Mouse (Mus musculus): Measurements from ENCODE around the gene Aars2.

Aars2 gene

DNA sequence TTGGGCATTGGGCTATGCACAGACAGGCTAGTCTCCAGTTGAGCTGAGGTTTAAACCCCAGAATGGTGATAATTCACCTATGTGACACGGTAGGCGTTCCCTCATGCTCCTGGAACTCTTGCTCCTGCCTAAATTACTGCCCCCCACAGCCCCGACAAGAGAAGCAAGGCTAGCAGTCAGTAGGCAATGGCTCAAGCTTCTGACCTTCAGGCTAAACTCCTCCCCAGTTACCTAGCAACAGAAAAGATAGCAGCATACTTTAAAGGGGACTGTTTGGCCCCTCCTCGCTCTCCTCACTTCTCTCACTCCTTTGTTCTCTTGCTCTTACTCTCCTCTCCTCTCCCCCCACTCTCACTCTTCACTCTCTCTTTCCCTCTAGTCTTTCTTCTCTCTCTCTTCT lies 5.7 kb upstream of the Aars2 start:
- no peak for DNase-seq (ENCODE audit: low read depth)

DNA sequence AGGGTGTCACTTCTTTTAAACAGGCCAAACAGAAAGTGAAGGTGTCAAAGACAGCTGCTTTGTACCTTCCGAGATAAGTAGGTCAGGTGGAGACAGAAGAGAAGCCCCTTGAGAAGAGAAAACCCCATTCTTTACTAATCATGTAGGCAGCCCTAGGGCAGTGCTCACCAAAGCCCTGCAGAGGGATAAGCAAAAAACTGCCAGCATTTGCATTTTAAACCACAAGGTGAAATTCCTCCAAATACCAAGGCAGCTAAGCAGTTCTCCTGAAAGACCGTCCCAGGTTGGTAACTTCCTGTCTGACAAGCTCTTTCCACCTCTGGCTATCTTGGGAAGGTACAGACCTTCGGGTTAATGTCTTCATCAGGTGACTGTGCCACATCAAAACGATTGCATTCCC lies 4.3 kb upstream of the Aars2 start:
- no peak for DNase-seq (ENCODE audit: low read depth)

- DNase-seq (ENCODE audit: low read depth) = peak; percentile 66
Observed at GRCm38 (mm10) chr17:45503301-45503973, 3.2 kb upstream of the Aars2 start.

DNA sequence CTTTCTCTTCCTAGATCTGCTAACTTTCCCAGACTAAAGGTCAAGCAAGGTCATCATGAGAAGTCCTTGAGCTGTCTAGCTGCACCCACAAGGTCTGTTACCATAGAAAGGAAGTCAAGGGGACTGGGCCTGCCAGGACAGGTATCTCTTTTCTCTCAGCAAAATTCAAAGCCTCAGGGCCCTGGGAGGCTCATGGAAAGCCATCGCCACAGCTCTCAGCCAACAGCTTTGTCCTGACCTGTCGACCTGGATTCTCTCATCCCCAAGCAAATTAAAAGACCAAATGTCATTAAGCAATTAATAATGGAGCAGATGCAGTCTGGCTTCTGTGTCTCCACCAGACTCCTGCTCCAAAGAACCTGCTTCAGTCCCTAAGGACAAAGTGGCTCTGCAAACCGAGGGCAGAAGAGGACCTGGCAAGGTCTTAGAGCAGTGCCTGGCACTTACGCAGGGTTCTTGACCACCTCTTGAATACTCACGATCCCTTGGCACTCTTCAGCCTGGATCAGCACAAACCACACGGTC lies 638 bp upstream of the Aars2 start:
- DNase-seq (ENCODE audit: low read depth) = no peak

DNA sequence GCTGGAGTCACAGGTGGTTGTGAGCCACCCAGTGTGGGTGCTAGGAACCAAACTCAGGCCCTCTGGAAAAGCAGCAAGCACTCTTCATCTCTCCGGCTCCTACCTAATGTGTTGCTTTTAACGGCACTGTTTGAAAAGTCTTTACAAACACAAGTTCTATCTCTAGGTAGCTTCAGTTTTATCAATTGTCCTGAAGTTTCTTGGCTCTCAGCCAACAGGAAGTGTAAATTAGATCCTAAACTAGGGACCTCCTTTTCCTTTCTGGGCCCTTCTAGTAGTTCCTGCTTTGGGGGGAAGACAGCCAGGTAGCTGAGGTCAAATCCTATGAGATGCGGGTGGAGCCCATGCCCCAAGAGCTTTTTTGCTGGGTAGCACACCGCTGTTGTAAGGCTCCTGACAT lies 4.2 kb downstream of the Aars2 start:
- DNase-seq (ENCODE audit: low read depth) = no peak

- DNase-seq (ENCODE audit: low read depth) = no peak
Observed at GRCm38 (mm10) chr17:45511757-45512156, 5.1 kb downstream of the Aars2 start.

GRCm38 (mm10) chr17:45515204-45515726 lies 8.6 kb downstream of the Aars2 start:
- no peak for DNase-seq (ENCODE audit: low read depth)

DNA sequence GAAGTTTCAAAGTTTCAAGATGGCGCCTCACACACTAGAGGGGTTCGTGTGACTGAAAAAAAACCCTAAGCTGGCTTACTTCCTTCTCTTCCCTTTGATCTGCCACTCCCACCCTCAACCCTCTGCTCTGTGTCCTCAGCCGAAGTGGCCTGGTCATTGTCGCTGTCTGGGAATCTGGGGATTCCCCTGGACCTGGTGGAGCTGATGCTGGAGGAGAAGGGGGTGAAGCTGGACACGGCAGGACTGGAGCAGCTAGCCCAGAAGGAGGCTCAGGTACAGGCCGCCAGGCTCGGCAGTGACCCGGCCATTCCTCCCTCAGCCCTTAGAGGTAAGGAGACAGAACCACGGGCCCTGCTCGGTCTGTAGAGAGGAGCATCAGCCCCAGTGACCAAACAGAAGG lies 9.2 kb downstream of the Aars2 start:
- no peak for DNase-seq (ENCODE audit: low read depth)

- peak; percentile 86 for DNase-seq (ENCODE audit: low read depth)
Observed at GRCm38 (mm10) chr17:45516488-45516887, 9.8 kb downstream of the Aars2 start.

DNA sequence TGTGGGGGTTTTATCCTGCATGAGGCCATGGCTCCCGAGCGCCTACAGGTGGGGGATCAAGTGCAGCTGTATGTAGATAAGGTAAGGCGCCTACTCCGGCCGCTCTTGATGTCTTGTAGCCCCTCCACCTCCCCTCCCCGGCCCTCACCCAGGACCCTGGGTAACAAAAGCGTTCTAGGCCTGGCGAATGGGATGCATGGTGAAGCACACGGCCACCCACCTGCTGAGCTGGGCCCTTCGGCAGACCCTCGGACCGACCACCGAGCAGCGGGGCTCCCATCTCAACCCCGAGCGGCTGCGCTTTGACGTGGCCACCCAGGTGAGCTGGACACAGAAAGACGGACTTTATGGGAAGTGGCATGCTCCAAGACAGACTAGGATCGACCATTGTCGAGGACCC lies 10.5 kb downstream of the Aars2 start:
- DNase-seq (ENCODE audit: low read depth) = no peak

GRCm38 (mm10) chr17:45517549-45518215 lies 11.0 kb downstream of the Aars2 start:
- no peak for DNase-seq (ENCODE audit: low read depth)

GRCm38 (mm10) chr17:45518766-45519475 lies 12.3 kb downstream of the Aars2 start:
- no peak for DNase-seq (ENCODE audit: low read depth)

- no peak for DNase-seq (ENCODE audit: low read depth)
Observed at GRCm38 (mm10) chr17:45520136-45520535, 13.5 kb downstream of the Aars2 start.

GRCm38 (mm10) chr17:45523263-45523662 lies 16.6 kb downstream of the Aars2 start, which contains the start of gene Tcte1:
TSS of gene Tcte1 (plus strand) at chr17:45523434.
- no peak for DNase-seq (ENCODE audit: low read depth)

DNA sequence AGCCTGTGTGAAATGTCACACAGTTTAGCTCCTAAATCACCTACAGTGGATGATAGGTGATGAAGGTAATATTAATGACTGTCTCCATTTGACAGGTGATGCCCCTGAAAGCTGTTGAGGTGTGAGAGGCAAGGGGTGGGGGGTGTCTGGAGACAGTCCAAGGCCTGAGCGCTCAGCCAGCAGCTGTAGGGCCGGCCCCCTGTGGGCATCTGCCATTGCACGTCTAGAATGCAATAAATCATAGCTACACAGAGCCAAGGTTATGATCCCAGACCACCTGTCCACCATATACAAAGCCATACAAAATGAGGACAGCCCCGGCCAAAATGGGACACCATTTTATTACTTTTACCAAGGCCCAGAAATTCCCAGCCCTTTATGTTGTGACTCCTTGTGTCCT lies 18.3 kb downstream of the Aars2 start:
- DNase-seq (ENCODE audit: low read depth) = no peak

GRCm38 (mm10) chr17:45526571-45526970 lies 19.9 kb downstream of the Aars2 start:
- DNase-seq (ENCODE audit: low read depth) = peak; percentile 17

DNA sequence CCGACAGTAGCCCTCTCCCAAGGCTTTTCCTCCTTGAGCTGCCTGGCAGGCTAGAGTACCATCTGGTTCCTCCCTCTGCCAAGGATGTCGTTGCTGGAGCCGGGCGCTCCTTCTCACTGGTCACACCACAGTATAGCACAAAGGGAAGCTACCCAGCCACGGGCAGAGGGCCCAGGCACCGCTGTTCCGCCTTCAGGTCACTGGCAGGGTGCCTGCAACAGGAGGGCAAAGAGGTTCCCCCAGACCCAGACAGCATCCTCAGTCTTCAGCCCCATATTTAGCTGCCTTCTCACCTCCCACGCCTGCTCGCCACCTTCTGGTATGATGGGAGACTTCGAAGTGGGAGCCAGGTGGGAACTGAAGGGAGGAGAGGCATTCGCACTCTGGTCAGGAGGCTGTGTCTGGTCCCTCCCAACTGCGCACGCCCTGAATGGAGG lies 23.7 kb downstream of the Aars2 start:
- DNase-seq (ENCODE audit: low read depth) = no peak

DNA sequence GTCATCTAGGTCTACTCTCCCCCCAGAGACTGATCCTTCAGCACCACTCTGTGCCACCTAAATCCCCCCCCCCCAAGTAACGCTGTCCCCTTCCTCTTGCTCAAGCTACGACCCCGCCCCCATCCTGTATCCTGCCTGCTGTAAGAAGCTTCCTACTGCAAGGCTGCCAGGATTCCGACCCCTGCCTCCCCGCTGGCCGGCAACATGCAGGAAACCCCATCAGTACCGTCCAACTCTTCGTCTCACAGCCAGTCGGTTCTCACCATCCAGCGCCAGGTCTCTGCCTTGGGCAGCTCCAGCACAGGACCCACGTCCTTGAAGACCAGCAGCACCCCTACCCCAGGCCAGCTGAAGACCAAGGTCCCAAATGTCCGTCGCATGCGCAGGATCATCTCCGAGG lies 26.3 kb downstream of the Aars2 start:
- DNase-seq (ENCODE audit: low read depth) = no peak

GRCm38 (mm10) chr17:45536264-45536663 lies 29.6 kb downstream of the Aars2 start:
- peak; percentile 69 for DNase-seq (ENCODE audit: low read depth)

- no peak for DNase-seq (ENCODE audit: low read depth)
Observed at GRCm38 (mm10) chr17:45538394-45538793, 31.8 kb downstream of the Aars2 start.

DNA sequence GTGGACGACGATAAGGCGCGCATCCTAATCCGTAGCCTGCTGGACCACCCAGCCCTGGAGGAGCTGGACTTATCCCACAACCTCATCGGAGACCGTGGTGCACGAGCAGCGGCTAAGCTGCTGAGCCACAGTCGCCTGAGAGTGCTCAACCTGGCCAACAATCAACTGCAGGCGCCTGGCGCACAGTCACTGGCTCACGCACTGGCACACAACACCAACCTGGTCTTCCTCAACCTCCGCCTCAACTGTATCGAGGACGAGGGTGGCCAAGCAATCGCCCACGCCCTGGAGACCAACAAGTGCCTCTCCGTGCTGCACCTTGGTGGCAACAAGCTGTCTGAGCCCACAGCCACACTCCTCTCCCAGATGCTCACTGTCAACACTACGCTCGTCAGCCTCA lies 33.0 kb downstream of the Aars2 start:
- no peak for DNase-seq (ENCODE audit: low read depth)

DNA sequence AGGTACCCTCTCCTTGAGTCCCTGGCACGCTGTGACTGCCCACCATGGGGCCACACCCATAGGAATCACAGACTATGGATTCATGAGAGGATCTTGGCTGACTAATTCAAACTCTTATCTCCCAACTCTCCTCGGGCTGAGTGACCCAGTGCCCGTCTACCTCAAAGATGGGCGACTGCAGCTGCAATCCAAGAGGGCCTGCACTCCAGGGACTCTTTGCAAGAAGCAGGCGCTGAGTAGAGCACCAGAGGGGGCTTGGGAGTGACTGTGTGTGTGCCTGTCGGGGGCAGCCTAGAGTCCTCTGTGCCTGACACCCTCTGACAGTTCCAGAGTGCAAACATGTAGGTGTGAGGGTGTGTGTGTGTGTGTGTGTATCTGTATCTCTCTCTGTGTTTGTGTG lies 35.5 kb downstream of the Aars2 start:
- no peak for DNase-seq (ENCODE audit: low read depth)

DNA sequence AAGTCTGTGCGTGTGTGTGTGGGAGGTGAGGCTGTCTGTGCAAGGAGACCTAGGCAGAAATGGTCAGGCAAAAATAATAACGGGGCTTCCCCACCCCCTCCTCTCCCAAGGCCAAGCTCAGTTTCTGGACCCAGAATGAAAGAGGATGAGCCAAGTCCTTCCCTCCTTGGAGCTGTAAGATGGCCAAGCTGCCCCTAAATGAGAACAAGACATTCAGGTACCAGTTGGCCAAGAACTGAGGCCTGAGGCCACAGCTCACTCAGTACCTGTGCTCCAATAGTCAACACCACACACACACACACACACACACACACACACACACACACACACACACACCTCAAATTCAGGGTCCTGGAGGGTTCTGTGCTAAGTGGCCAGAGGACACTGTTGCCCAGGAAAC lies 36.1 kb downstream of the Aars2 start:
- DNase-seq (ENCODE audit: low read depth) = no peak

Data from NIH3T3 (cell line).